Comparison of ENCODE assay signal across 14 mouse cellular contexts in the genomic region with DNA sequence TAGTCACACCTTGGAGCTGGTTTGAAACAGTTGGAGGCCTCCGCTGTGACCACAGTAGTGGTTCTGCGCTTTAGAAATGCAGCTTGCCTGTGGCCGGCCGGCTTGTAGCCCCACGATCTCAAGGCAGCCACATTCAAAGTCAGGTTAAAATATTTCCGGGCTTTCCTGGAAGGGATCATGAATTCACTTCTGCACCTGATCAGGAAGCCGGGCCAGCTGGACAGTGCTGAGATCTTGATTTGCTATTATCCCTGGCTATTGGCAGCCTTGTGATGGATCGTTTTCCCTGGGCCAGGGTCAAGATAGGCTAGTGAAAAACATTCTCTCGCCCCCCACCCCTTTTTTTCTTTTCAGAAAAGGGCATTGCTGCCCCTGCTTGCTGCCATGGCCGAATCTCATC.
DNase-seq lines count a peak whose midpoint lies in the region; ATAC-seq and TF ChIP-seq lines count a peak whose summit lies in the region.
"Had no signal": no experiment of that assay in that cellular context is flagged by ENCODE, and none has a peak within 500 bp of the region (broad histone marks: within the 10 kb centered on the region; RNA-seq: fewer than 3 reads in every experiment).

No protein-coding gene starts in this region.

- H3K36me3 ChIP-seq in heart, embryonic 13.5 days: no peaks in the 10 kb centered on the region
- no peaks in the 10 kb centered on the region for H3K36me3 ChIP-seq in ES-Bruce4 (ENCODE audit: control insufficient read depth, insufficient read depth, low read length, poor library complexity, severe bottlenecking)
- H3K36me3 ChIP-seq: embryonic facial prominence, embryonic 15.5 days; forebrain, embryonic 10.5 days; hindbrain, embryonic 12.5 days; midbrain, embryonic 15.5 days had no signal

- no peak for DNase-seq in heart, postnatal 25 days (ENCODE audit: low spot score)
- no peak for DNase-seq in layer of hippocampus, adult 2 months (ENCODE audit: low spot score in 2 of 2)
- DNase-seq in layer of hippocampus, adult 18-20 months (ENCODE audit: low spot score in 2 of 2): no peak
- peak; percentile 25 to 50 for DNase-seq in kidney, postnatal 25 days
- no peak for DNase-seq in cerebellum, postnatal 36 days
- no peak for DNase-seq in lung, postnatal 10 days
- DNase-seq: cerebellum, adult 9-11 months; embryo, embryonic 11 days had no signal

- H3K9ac ChIP-seq in heart, embryonic 13.5 days: no peak overlapping the region
- H3K9ac ChIP-seq in ES-Bruce4 (ENCODE audit: low read depth, poor library complexity, severe bottlenecking): 0 out of 2 replicates have a peak overlapping the region, but pooled peaks have one; percentile 23
- H3K9ac ChIP-seq: embryonic facial prominence, embryonic 15.5 days; hindbrain, embryonic 12.5 days; midbrain, embryonic 15.5 days had no signal

- peaks cover 8% of the 10 kb centered on the region for H3K4me1 ChIP-seq in heart, embryonic 13.5 days
- H3K4me1 ChIP-seq in ES-Bruce4 (ENCODE audit: control insufficient read depth, insufficient read depth, low read length): no peaks in the 10 kb centered on the region
- H3K4me1 ChIP-seq: embryonic facial prominence, embryonic 15.5 days; forebrain, embryonic 10.5 days; hindbrain, embryonic 12.5 days; midbrain, embryonic 15.5 days had no signal

- no peaks in the 10 kb centered on the region for H3K9me3 ChIP-seq in heart, embryonic 13.5 days
- no peaks in the 10 kb centered on the region for H3K9me3 ChIP-seq in ES-Bruce4 (replicated peaks; ENCODE audit: control insufficient read depth, insufficient read depth, low read length, poor library complexity, severe bottlenecking)
- H3K9me3 ChIP-seq: embryonic facial prominence, embryonic 15.5 days; forebrain, embryonic 10.5 days; hindbrain, embryonic 12.5 days; midbrain, embryonic 15.5 days had no signal

- no peak for TF ChIP-seq EP300 in ES-Bruce4 (IDR thresholded peaks at IDR 0.05; ENCODE audit: insufficient read depth, low read depth, low read length)

- 35% methylated on average over 10 of the region's 10 CpGs for WGBS in heart, embryonic 13.5 days

- TF ChIP-seq POLR2A in ES-Bruce4 (IDR thresholded peaks at IDR 0.05; ENCODE audit: insufficient read depth, low read length): no peak

- no peak for TF ChIP-seq CTCF in layer of hippocampus, adult 2 months (conservative IDR thresholded peaks at IDR 0.05)
- TF ChIP-seq CTCF in ES-Bruce4 (IDR thresholded peaks at IDR 0.05; ENCODE audit: low read depth, low read length): no peak

- no peak overlapping the region for H3K4me2 ChIP-seq in heart, embryonic 13.5 days
- H3K4me2 ChIP-seq: embryonic facial prominence, embryonic 15.5 days; hindbrain, embryonic 12.5 days; midbrain, embryonic 15.5 days had no signal

- no peak for ATAC-seq in heart, embryonic 13.5 days (ENCODE audit: extremely low read depth, insufficient number of reproducible peaks, low FRiP score, low TSS enrichment)
- ATAC-seq: midbrain, embryonic 15.5 days had no signal

- H3K27me3 ChIP-seq in heart, embryonic 13.5 days (replicated peaks): no peaks in the 10 kb centered on the region
- no peaks in the 10 kb centered on the region for H3K27me3 ChIP-seq in ES-Bruce4 (ENCODE audit: control insufficient read depth, insufficient read depth, low read length, poor library complexity, severe bottlenecking)
- H3K27me3 ChIP-seq: embryonic facial prominence, embryonic 15.5 days; hindbrain, embryonic 12.5 days; midbrain, embryonic 15.5 days had no signal

- intact Hi-C loops in heart, postnatal 25 days (cut with DNase I): no loop called here

- no peak overlapping the region for H3K4me3 ChIP-seq in heart, embryonic 13.5 days
- no peak overlapping the region for H3K4me3 ChIP-seq in layer of hippocampus, adult 2 months
- no peak overlapping the region for H3K4me3 ChIP-seq in ES-Bruce4 (ENCODE audit: low read depth, low read length)
- H3K4me3 ChIP-seq: embryonic facial prominence, embryonic 15.5 days; forebrain, embryonic 10.5 days; hindbrain, embryonic 12.5 days; midbrain, embryonic 15.5 days had no signal

- H3K27ac ChIP-seq in heart, embryonic 13.5 days (replicated peaks): peak overlapping the region; percentile 56
- H3K27ac ChIP-seq in layer of hippocampus, adult 2 months: peak overlapping the region; percentile 47; the same call in 1 of the 2 replicates
- H3K27ac ChIP-seq in ES-Bruce4 (ENCODE audit: insufficient read depth, low read length): no peak overlapping the region
- H3K27ac ChIP-seq: embryonic facial prominence, embryonic 15.5 days; forebrain, embryonic 10.5 days; hindbrain, embryonic 12.5 days; midbrain, embryonic 15.5 days had no signal

Comparison
In these comparisons a context has a peak if more than half of its experiments do, and no peak if none do; other contexts are left out.
1. DNase-seq: peak in kidney, postnatal 25 days (2 of 2); none in heart, postnatal 25 days (single experiment), layer of hippocampus, adult 2 months (0 of 2), layer of hippocampus, adult 18-20 months (0 of 2), cerebellum, postnatal 36 days (0 of 2) and lung, postnatal 10 days (single experiment).